Mouse (Mus musculus) cortical plate, adult 2 months (tissue): ENCODE results near the gene Cep128. TPM values are rescaled to one million over a fixed set of nuclear protein-coding genes. Genes with fewer than 3 reads are reported as not detected.

Source experiments
- H3K27ac ChIP-seq: fragments of 200-500 bp; 2 replicates; pipeline ENCODE4 v1.5.1; 2012; ENCODE audit warnings: low read length, control low read depth, inconsistent platforms; ENCODE audit not compliant: insufficient read depth
- H3K4me1 ChIP-seq: fragments of 200-500 bp; 2 replicates; pipeline ENCODE4 v1.6.1; 2011; ENCODE audit warnings: low read length; ENCODE audit not compliant: control insufficient read depth, insufficient read depth
- H3K4me3 ChIP-seq: fragments of 200-500 bp; 2 replicates; pipeline ENCODE4 v1.5.1; 2011; ENCODE audit warnings: mild to moderate bottlenecking, low read length, control low read depth; ENCODE audit not compliant: insufficient read depth
- CTCF ChIP-seq: fragments of 200-500 bp; IDR thresholded peaks from 2 replicates; pipeline ENCODE4 v1.5.1; 2011; ENCODE audit warnings: mild to moderate bottlenecking, control low read depth, low read length; ENCODE audit not compliant: insufficient read depth; ENCODE audit errors: extremely low read depth
- POLR2A ChIP-seq: fragments of 200-500 bp; IDR thresholded peaks from 2 replicates; pipeline ENCODE4 v1.6.1; 2011; ENCODE audit warnings: mild to moderate bottlenecking, low read length, control low read depth; ENCODE audit not compliant: insufficient read depth; ENCODE audit errors: extremely low read depth
- polyA plus RNA-seq: library from polyadenylated mRNA; depleted of rRNA; stranded (reverse); fragments of >200 nt; gene quantifications from 2 replicates; pipeline ENCODE4 v1.2.3, GENCODE M21; 2012

The Cep128 gene
- polyA plus RNA-seq, 1 experiment, result 5.9 TPM

DNA sequence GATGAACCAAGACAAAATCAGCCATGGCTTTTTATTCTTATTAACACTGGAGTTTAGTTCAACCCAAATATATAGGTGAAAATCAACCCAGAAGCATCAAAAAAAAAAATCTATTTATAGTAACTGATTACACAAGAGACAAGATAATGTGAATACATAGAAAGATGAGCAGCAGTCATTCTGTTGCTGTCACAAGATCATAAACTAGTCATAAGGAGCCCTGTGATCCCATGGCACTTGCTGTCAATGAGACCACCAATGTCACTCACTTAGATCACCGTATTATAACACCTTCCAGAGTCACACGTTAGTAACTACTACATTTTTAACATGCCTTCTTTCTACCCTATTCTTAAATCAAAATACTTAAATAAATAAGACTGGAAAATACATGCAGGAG, 118.2 kb downstream of the Cep128 start:
- TF ChIP-seq POLR2A, result no peak
- no peak overlapping the region for H3K27ac ChIP-seq
- H3K4me1 ChIP-seq, result no peaks in the 10 kb centered on the region
- no peak overlapping the region for H3K4me3 ChIP-seq

DNA sequence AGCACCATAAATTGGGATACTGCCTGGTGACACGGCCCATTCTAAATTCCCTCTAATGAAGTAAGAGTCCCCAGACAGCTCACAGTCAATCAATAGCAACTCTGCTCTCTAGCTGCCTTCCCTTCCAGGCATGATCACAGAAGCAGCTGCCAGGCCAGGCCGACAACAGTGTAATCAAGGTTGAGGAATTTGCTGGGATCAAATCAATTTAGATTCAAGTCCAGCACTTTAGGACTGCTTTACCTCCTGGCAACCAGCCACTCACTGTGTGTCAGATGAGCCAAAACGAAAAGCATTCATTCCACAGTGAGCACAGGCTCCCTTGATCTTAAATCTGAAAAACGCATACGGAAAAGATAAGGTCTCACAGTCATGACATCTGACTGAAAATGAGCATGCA, 118.7 kb downstream of the Cep128 start:
- Histone ChIP-seq H3K4me1 (no peaks in the 10 kb centered on the region), H3K27ac (no peak overlapping the region), H3K4me3 (no peak overlapping the region)
- no peak for TF ChIP-seq CTCF
- TF ChIP-seq POLR2A, result no peak

- H3K4me3 ChIP-seq, result no peak overlapping the region
Observed at GRCm38 (mm10) chr12:91264828-91265355, 119.3 kb downstream of the Cep128 start.

DNA sequence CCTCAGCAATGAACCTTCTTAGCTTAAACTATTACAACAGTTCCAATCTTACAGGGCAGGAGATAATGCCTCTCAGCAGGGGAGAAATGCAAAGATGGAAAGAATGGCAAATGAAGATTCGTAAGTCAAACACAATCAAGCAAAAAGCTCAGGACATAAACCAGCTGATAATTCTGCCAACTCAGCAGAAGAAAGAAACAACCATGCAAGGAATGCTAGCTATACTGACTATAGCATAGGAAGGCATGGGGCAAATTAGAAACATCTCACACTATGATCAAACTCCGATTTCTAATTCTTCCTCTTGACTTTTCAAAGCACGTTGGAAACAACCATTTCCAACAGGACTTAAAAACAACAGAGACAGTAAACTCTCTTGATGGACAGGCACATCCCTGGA, 120.5 kb downstream of the Cep128 start:
- Histone ChIP-seq H3K4me1 (no peaks in the 10 kb centered on the region), H3K27ac (no peak overlapping the region), H3K4me3 (no peak overlapping the region)
- no peak for TF ChIP-seq CTCF
- no peak for TF ChIP-seq POLR2A

More at GRCm38 (mm10) chr12:91264828-91265355, 119.3 kb downstream of the Cep128 start:
- Histone ChIP-seq H3K27ac (no peak overlapping the region), H3K4me1 (no peaks in the 10 kb centered on the region)
- no peak for TF ChIP-seq CTCF
- TF ChIP-seq POLR2A, result no peak

- no peak overlapping the region for H3K27ac ChIP-seq
- TF ChIP-seq CTCF (no peak), POLR2A (no peak)
- no peak overlapping the region for H3K4me3 ChIP-seq
- no peaks in the 10 kb centered on the region for H3K4me1 ChIP-seq
Observed at GRCm38 (mm10) chr12:91262801-91263200, 121.4 kb downstream of the Cep128 start.

DNA sequence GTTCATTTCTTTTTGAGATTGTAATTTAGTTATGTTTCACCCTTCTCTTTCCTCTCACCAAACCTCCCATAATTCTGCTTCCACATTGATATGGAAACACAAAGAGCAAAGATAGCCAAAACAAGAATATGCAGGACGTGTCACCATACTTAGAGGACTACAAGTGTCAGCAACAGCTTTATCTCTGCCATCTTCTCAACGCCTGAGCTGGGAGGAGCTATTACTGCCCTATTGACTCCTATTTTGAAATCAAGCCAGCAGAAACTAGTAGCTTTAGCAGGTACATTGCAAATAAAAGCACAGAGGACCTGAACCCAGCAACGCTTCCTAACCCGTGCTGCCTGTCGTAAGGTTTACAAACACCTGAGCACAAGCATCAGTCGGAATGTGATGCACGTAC, 127.9 kb downstream of the Cep128 start:
- Histone ChIP-seq H3K4me1 (no peaks in the 10 kb centered on the region), H3K4me3 (no peak overlapping the region), H3K27ac (no peak overlapping the region)
- TF ChIP-seq POLR2A (no peak), CTCF (no peak)

DNA sequence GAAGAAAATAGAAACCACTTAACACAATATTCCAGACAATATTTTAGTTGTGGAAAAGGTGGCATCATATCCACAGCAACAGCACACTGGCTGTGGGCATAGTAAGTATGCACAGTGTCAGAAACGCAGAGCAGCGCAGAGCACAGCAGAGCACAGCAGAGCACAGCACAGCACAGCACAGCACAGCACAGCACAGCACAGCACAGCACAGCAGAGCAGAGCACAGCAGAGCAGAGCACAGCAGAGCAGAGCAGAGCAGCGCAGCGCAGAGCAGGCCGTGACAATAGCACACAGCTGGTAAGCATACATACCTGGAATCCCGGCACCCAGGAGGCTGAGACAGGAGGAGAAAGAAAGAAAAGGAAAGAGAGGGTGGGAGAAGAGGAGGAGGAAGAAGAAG, 129.4 kb downstream of the Cep128 start:
- Histone ChIP-seq H3K27ac (no peak overlapping the region), H3K4me1 (no peaks in the 10 kb centered on the region), H3K4me3 (no peak overlapping the region)
- TF ChIP-seq CTCF, result no peak
- no peak for TF ChIP-seq POLR2A

- H3K27ac ChIP-seq, result no peak overlapping the region
- H3K4me3 ChIP-seq, result no peak overlapping the region
- TF ChIP-seq POLR2A (no peak), CTCF (no peak)
Observed at GRCm38 (mm10) chr12:91220609-91221008, 163.6 kb downstream of the Cep128 start.

DNA sequence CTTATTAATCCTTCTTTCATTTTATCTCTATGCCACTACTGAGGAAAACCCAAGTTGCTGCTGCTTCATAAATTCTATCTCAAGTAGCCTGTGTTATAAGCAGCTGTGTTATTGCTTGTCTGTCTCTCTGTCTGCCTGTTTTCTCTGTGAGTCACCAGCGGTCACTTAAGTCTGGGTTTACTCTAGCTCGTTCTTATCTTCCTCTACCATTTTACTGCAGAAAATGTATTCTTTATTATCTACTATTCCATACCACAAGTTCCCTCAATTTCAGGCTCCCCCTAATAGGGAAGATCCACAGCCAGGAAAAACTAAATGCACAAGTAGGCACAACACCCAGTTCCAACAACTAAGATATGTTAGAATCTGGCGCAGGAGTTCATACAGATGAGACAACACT, 178.7 kb downstream of the Cep128 start:
- TF ChIP-seq POLR2A (no peak), CTCF (no peak)
- no peaks in the 10 kb centered on the region for H3K4me1 ChIP-seq
- no peak overlapping the region for H3K4me3 ChIP-seq
- no peak overlapping the region for H3K27ac ChIP-seq

More at GRCm38 (mm10) chr12:91220609-91221008, 163.6 kb downstream of the Cep128 start:
- no peaks in the 10 kb centered on the region for H3K4me1 ChIP-seq

GRCm38 (mm10) chr12:91204330-91204729, 179.9 kb downstream of the Cep128 start:
- Histone ChIP-seq H3K27ac (no peak overlapping the region), H3K4me1 (no peaks in the 10 kb centered on the region), H3K4me3 (no peak overlapping the region)
- TF ChIP-seq POLR2A (no peak), CTCF (no peak)
